Mouse (Mus musculus): ENCODE measurements around the gene Erc2.

The Erc2 gene

DNA sequence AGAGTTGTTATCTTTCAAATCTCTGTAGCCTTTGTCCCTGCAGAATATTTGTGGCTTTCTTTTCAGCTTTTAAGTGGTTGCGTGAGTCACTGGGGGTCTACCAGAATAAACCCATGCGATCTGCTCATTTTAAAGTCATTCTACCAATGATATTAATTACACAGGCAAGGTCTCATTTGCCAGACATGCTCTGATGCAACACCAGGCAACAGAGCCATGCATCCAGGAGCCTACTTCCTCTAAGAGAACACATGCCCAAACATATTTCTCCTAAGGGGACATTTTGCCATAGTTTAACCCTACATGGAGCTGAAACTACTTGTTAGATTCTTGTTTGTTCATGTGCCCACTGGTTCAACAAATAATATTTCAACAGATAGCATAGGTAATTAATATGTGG, 584.1 kb downstream of the Erc2 start:
- no peak for DNase-seq

DNA sequence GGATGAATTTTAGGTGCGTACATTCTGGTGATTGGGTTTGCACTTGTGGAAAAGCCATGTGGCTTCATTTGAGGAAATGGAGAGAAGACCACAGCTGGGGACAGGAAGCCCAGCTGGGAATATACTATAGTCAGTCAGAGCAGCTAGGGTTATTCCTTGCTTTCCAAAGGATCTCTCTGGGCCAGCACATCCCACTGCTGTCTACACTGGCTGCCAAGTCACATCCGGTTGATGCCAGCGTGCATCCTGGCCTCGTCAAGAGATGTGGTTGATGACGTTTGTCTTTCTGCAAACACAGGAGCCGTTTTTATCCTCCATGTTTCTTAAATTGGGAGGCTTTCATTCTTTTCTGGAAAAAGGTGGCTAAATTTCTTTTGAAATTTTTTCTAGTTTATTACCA, 603.3 kb downstream of the Erc2 start:
- no peak for DNase-seq

DNA sequence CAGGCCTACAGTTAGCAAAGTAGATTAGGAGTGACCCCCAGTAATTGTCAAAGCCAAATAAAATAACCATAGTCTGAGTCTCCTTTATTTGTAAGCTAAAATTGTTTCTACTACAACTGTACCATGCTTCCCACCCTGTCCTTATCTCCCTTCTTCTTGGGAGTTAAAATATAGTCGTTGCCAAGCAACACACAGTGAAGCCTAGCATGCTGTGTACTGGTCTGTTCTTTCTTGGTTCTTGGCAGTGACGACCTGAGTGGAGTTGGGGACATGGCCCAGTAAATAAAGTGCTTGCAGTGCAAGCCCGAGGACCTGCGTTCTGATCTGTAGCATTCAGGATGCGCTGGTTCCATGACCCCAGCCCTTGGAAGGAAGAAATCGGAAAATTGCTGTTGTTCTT, 608.3 kb downstream of the Erc2 start:
- no peak for DNase-seq

DNA sequence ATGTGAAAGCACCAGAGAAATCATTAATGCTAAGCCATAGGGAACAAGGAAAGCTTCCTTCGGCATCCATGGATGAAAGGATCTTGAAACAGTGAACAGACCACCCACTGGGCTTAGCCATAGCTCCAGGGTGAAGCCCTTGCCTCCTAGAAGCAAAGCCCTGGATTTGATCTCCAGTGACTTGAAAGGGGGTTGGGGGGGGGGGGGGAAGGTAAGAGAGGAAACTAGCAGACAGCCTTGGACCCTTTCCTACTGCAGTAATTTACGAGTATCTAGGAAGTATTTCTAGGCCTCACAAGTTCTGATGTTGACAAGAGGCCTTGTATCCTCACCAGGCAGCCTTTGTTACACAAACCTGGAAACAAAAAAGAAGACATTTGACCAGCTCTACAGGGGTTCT, 609.0 kb downstream of the Erc2 start:
- DNase-seq = no peak

DNA sequence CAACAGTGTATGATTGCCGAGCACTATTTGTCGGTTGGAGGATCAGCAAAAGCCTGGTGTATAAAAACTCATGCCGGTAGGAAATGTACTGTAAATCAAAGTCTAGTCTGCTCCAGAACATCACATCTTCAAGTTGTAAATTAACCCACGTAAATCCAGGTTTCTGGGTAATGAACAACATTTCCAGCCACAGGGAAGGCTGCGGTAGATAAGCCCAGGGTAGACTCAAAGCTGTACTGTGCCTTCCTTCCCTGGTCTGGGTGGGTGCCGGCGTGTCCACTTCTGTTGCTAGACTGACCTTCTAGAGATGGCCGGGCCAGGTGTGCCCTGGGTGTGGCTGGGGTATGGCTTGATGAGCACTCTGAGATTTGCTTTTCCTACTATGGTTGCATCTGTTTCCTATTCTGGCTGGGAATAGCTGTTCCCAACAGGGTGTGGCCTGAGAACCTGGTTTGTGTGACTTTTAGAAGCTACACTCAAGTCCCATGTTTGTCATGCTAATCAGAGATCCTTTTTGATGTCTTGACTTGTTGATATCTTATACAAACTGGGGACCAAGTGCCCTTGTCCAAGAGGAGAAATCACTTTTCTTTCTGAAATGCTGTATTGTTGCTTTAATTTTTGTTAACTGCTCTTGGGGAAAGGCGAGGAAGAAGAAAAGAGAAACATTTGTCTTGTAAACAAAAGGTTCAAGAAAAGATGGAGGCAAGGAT, 616.3 kb downstream of the Erc2 start:
- no peak for DNase-seq

DNA sequence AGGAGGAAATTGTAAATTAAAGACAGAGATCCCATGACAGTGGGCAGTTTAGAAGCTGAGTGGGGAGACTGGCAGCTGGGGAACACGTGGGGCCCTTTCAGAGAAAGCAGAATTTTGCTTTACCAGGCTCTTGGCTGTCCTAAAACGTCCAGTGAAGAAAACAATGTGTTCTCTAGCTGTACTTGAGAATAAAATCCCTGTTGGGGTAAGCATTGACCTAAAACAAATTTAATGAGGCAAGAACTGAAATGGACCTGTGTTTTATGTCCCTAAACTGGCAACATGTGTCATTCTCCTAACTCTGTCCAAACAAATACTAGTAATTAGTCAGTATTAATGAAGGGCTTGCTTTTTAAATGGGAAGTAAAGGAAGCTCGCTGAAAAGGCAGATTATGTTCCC, 617.9 kb downstream of the Erc2 start:
- no peak for DNase-seq

DNA sequence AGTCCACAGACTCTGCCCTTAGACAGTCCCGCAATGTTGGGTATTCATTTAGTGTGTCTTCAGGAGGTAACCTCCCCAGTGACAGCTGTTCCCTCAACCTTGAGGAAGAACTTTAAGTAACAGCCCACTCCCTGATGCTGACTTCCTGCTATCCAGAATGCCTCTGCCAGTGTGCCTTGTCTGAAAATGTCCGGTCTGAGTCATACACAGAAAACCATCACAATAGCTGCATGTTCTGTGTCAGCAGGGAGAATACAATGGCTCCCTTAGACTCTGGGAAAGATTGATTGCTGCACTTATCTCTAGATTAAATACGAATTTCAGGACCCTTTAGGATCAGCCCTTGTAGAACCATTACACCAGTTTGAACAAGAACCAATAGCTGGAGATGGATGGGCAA, 620.5 kb downstream of the Erc2 start:
- no peak for DNase-seq

DNA sequence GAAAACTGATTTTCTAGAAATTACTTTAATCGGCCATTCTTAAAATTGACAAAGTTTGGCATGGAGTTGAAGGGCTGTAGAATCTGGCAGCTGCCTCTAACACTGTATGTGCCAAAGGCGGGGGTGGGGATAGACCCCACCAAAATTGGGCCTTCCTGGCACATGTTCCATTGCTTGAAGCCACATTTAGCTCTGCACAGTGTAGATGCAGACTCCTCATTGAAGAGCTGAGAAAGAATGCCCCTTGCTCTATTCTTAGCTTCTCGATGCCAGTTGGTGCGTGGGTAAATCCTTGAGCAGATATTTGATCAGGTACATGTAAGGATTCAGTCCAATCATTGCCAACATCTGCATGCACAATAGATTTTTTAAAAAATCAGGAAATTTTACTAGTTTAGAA, 621.2 kb downstream of the Erc2 start:
- peak; percentile 6 for DNase-seq

DNA sequence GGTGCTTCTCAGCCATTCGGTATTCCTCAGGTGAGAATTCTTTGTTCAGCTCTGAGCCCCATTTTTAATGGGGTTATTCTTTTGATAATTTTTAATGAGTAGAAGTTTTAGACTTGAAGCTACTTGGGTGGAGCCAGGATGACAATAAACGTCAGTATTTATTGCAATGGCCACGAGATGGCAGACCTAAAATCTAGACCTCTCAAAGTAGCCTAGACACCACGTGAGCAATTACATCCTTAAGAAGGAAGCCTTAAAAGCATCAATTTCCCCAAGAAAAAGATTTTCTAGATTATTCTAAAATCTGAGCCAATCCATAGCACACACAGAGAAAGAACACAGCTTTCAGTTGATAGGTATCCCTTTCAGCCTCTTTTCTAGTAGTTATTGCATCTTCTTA, 640.5 kb downstream of the Erc2 start:
- DNase-seq = peak; percentile 37

DNA sequence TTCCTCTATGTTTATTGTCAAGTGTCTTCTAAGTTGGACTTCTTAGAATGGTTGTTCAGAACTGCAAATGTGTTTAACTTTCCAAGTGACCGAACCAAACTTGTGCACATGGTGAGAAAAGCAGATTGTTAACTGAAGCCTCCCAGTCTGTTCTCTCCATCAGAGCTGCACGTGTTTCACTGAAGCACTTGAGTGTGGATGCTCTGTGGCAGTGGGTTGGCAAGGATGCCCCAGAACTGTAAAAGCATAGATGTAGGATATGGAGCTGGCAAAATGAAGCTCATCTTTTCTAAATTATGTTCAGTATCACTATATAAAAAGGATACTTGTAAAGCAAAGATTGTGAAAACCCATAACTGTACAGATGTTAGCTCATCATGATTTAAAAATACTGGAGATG, 645.1 kb downstream of the Erc2 start:
- no peak for DNase-seq

DNA sequence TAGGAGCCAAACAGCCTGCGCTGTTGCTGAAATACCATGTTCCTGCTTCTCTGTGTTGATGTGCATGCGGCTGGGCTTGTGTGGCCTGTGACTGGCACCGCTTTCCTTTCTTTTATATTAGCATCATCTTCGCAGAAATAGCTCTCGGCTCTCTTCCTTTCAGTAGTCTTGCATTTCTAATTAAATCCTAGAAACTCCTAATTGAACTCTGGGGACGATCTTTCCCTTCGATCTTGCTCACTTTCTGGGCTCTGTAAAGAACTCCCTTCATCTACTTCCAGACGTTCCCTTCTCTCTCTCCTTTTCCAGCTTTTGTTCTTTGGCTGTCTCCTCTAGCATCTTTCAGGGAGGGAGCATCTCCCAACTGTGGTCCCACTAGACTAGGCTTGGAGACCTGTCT, 649.6 kb downstream of the Erc2 start:
- no peak for DNase-seq

DNA sequence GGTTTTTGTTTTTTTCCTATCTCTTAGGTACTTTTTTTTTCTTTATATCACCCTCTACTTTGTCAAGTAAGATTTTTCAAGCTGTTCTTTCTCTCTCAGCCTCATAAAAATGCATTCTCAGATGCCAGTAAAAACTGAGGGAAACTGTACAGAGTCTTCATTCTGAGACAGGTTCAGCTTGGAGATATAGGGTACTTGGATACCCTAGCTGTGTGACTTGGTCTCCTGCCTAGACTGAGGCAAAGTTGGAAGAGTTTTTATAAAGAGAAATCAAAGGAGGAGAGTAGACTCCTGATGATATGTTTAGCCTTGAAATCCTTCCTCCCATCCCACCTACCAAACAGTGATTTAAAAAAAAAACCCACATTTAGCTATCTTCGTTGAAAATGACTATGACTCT, 651.4 kb downstream of the Erc2 start:
- no peak for DNase-seq

DNA sequence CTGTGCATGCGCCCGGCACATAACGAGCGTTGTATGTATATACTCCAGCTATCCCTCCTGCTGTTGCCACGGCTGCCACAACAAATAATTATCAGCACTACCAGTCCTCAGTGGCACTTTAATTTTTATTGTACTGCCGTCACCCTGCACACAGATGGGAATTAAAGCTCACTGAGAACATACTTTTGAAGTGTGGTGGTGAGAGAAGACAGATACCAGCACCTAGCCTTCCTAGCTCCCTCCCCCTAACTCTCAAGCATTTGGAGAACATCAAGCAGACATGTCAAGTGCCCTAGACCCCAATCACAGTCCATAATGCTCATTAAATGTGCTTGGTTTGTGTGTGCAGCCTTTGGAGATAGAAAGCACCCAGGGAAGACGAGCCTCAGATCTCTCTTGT, 652.6 kb downstream of the Erc2 start:
- no peak for DNase-seq

DNA sequence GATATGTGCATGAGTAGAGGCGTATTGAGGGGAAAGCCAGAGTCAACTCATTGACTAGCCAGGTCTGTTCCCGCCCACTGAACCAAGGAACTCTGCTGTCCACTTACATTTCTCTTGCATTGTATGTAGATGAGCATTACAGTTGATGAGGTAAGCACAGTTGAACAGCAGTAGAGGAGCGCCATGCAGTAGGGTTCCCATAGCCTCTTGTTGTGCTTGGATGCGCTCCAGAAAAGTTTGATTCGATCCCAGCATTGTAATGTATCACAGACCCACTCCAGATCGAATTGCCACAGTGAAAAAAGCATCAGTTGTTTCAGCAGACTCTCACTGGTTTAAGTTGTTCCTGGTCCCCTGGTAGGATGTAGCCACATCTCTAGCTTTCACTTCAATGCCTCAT, 656.7 kb downstream of the Erc2 start:
- no peak for DNase-seq

DNA sequence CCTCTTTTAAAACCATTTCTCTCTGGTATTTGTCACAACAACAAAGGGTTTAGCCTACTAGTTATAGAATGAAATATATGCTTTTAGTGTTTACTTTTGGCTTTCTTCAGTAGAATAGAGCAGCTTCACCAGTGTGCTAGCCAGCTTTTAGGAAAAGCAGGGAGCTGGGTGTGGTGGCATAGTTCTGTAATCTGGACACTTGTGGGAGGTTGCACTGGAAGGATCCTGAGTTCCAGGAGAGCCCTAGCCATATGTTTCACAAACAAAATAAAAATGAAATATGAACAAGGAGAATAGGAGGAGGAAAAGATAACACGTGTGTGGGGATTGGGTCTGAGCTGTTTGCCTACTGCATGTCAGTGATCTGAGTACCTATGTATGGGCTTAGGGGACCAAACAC, 658.1 kb downstream of the Erc2 start:
- no peak for DNase-seq

DNA sequence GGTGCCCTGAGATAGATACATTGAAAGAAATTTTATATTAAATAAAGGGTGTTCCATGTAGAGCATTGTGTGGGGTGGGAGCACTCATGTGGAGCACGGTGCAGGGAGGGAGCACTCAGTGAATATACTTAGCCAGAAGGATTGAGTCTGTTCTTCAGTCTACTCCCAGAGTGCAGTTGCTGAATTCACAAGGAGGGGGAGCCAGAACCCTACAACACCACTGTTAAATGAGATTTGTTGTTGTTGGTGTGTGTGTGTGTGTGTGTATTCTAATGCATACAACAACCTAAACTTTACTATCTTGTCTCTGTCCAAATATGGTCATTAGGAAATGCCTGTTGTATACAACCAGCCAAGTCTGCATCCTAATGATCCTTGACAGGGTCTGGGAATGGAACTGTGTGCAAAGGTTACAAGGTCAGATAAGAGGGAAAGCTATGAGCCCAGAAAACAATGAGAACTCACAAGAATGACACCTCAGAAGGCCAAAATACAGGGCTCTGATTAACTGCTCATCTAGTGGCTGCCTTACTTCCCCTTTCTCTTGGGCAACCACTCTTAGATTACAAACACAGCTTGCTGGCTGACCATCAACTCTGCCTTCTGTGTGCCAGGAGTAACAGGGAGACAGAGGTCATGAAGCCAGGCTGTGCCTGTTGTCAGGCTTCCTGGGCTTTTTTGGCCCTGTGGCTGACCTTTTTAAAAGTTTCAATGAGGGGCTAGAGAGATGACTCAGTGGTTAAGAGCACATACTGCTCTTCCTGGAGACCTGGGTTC, 661.3 kb downstream of the Erc2 start:
- DNase-seq = peak; percentile 47

DNA sequence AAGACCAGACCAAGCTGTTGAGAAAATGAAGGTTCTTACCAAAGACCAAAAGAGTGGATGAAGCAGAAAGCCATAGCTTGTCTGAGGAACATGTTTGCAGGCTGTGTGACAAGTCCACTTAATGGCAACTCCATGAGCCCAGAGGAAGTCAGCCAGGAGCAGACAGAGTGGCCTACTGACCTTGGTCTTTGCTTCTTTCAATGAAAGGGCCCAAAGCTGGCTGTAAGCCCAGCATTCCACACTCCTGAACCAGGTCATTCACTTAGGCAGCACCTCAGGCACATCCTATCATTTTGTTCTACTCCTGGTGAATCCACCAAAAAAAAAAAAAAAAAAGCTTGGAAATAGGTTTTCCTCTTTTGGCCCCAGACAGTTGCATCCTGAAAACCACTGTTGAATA, 664.3 kb downstream of the Erc2 start:
- no peak for DNase-seq

DNA sequence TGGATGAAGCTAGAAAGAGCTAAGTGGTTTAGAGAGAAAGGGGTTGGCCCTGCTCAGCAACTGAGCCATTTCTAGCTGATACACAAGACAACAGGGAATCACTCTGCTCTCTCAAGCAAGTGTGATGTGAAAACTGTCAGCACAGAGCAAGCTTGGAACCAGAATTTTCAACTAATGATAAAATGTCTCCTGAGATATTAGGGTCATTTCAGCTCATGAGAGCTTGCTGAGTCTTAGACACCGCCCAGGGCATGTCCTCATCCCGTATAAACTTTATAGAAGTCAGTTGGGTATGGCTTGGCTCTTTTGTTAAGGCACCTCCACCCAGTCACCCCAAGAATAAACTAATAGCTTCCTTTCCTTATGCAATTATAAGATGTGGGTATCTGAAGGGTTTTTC, 666.0 kb downstream of the Erc2 start:
- no peak for DNase-seq

DNA sequence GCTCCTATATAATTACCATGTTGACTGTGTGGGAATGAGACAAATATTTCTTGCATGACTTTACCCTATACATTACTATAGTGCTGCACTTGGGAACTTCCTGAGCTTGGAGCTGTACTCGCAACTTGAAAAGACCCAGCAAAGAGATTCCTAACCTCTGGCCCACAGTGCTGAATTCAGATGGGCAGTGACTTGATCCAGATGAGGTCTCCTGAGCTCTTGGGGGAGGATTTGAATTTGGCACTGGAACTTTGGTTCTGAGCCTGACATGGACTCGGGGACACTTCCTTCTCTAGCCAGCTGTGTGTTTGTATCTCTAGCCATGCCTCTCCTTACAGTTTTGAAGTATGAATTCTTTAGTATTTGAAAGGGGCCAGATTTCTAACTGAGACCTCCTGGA, 666.7 kb downstream of the Erc2 start:
- DNase-seq = no peak

DNA sequence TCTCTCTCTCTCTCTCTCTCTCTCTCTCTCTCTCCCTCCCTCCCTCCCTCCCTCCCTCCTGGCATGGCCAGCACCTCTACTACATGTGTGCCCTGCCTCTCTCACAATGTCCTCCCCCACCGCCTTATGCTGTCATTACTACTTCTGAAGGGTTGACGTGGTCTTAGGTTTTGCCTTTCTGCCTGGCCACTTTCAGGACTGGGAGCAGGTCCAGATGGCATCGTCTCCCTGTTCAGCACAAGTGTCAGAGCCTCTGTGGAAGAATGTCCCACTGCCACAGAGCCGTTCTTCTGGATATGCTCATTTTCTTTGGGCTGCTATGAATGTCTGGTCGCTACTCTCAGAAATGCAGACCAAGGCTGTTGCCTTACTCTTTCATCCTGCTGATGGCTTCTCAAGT, 671.7 kb downstream of the Erc2 start:
- DNase-seq = peak; percentile 62

DNA sequence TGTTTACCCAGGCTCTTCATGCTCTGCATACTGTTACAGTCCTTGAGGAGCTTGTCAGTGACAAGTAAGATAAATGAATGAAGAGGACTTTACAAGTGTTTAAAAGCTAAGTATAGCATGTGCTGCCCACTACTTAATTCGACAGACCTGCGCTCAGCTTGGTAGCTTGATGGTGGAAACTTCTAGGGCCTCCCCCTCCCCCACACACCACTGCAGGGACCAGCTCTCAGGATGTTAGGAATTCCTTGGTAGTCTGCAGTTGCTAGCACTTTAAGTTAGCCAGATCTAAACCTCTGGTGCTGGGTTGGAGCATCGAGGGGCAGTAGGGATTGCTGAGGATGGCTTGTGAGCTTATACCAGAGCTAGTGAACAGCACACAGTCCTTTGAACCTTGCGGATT, 672.9 kb downstream of the Erc2 start:
- peak; percentile 19 for DNase-seq

DNA sequence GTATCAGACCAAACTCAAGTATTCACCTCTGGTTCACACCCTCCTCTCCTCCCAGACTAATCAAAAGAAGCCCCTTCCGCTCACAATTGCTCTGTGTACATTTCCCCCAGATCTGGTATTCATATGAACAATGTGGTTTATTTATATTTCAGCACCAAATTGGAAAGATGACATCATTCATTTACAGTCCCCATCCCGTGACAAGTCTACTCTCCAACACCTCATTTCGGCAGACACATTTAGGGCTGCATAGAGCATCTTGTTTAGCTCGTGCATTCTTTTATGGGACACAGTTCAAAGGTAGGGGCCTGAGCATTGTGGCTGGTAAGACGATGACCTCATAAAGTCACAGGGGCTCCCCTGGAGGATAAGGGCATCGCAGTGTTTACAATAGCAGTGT, 677.9 kb downstream of the Erc2 start:
- DNase-seq = peak; percentile 48

DNA sequence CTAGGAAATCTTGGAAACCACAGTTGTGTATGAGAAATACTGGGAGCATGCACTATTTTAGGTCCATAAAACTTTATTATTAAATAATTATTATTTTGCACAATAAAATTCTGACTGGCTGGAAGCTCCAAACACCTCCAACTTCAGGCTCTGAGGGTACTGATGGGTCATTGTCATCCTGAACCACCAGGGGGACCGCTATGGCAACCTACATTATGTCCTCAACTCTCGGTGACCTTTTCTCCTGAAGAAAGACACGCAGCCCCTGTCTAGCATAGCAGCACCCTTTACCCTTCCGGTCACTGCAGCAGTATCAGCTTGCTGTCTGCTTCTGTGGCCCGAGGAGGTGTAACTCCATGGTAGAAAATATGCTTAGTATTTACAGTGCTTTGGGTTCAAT, 679.0 kb downstream of the Erc2 start:
- no peak for DNase-seq

DNA sequence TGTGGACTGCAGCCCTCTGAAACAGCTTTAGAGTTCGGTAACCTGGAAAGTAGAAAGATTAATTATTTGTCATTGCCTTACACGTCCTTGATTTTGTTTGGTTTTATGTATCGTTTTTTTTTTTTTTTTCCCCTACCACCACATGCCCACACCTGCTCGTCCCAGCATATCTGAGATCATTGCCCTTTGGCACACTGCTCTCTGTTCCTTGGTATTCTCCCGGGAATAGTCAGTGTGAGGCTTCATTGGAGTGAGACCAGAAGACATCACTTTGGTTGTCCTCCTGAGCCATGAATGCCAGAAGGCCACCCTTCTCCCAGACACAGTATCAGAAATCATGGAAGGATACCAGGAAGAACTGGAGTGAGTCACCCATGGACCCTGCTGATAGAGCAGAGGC, 681.9 kb downstream of the Erc2 start:
- DNase-seq = no peak

DNA sequence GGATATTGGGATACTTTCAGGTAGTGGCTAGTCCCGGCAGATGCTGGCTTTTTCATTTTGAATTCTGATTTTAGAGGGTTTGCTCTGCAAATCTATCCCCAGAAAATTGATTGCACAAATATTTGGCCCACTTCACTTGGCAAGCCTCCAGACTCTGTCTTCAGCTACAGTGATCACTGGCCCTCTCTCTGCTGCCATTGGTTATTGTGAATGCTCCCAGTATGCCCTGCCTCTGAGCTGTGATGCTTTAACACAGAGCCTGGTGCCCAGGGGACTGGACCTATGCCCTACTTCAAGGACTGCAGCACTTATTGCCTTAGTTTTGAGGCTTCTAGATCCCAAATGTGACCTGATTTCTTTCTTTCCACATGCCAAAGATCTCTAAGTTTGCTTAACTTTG, 686.4 kb downstream of the Erc2 start:
- DNase-seq = no peak
